Mouse (Mus musculus) adipocyte (in vitro differentiated cells): Measurements from ENCODE around the gene Tmem184a.

Experiments
- DNase-seq: peaks from one replicate; pipeline ENCODE4 v3.0.0-alpha.2; 2016; ENCODE audit warnings: low spot score

Tmem184a gene

GRCm38 (mm10) chr5:139792966-139793337, 26.8 kb downstream of the Tmem184a start:
- DNase-seq = no peak

- DNase-seq = peak; percentile 39
Measured at GRCm38 (mm10) chr5:139792159-139792775, 27.4 kb downstream of the Tmem184a start.

- peak; percentile 98 for DNase-seq
Measured at GRCm38 (mm10) chr5:139791227-139792158, 28.2 kb downstream of the Tmem184a start, which contains the start of gene Mafk. Gene Mafk (plus strand): TSS chr5:139791513.

- peak; percentile 37 for DNase-seq
Measured at GRCm38 (mm10) chr5:139789466-139789865, 30.3 kb downstream of the Tmem184a start.

GRCm38 (mm10) chr5:139781406-139781805, 38.3 kb downstream of the Tmem184a start:
- DNase-seq = no peak

- DNase-seq = no peak
Measured at GRCm38 (mm10) chr5:139776966-139777365, 42.8 kb downstream of the Tmem184a start.

- DNase-seq = peak; percentile 99
Measured at GRCm38 (mm10) chr5:139775216-139775926, 44.3 kb downstream of the Tmem184a start, which contains the start of gene Ints1. Gene Ints1 (minus strand): TSS chr5:139775674.

GRCm38 (mm10) chr5:139768216-139768615, 51.5 kb downstream of the Tmem184a start:
- no peak for DNase-seq

GRCm38 (mm10) chr5:139764296-139764695, 55.4 kb downstream of the Tmem184a start:
- peak; percentile 39 for DNase-seq

- DNase-seq = no peak
Measured at GRCm38 (mm10) chr5:139758096-139758495, 61.6 kb downstream of the Tmem184a start.

- no peak for DNase-seq
Measured at GRCm38 (mm10) chr5:139756586-139756985, 63.1 kb downstream of the Tmem184a start.

- no peak for DNase-seq
Measured at GRCm38 (mm10) chr5:139756135-139756534, 63.6 kb downstream of the Tmem184a start.

GRCm38 (mm10) chr5:139754753-139755152, 65.0 kb downstream of the Tmem184a start:
- DNase-seq = peak; percentile 58
